Mouse (Mus musculus) hindbrain, embryonic 16.5 days (tissue): Measurements from ENCODE around the gene Hoxa5. TPM values are rescaled to one million over a fixed set of nuclear protein-coding genes. Genes with fewer than 3 reads are reported as not detected.

Experiments
- ATAC-seq: fragments of 200-750 bp; cut with Nextera tagmentation; 2 replicates; pipeline ENCODE4 v1.8.0; 2017; ENCODE audit warnings: moderate TSS enrichment, moderate library complexity
- H3K27ac ChIP-seq: fragments of 300-500 bp; sonication (generic); 2 replicates; pipeline ENCODE4 v1.5.1; 2014; ENCODE audit warnings: low read depth, mild to moderate bottlenecking, control low read depth, low read length, moderate library complexity
- H3K27me3 ChIP-seq: fragments of 300-500 bp; sonication (generic); replicated peaks from 2 replicates; pipeline ENCODE4 v1.6.1; 2014; ENCODE audit warnings: low read length; ENCODE audit not compliant: control insufficient read depth, insufficient read depth
- H3K36me3 ChIP-seq: fragments of 300-500 bp; sonication (generic); 2 replicates; pipeline ENCODE4 v1.6.1; 2014; ENCODE audit warnings: mild to moderate bottlenecking, low read length, moderate library complexity, mixed read lengths; ENCODE audit not compliant: control insufficient read depth, insufficient read depth
- H3K4me1 ChIP-seq: fragments of 300-500 bp; sonication (generic); 2 replicates; pipeline ENCODE4 v1.6.1; 2014; ENCODE audit warnings: low read depth, low read length; ENCODE audit not compliant: control insufficient read depth, insufficient read depth
- H3K4me2 ChIP-seq: fragments of 300-500 bp; sonication (generic); 2 replicates; pipeline ENCODE4 v1.6.1; 2014; ENCODE audit warnings: mild to moderate bottlenecking, low read length, control low read depth, moderate library complexity
- H3K4me3 ChIP-seq: fragments of 300-500 bp; sonication (generic); 2 replicates; pipeline ENCODE4 v1.5.1; 2014; ENCODE audit warnings: mild to moderate bottlenecking, low read length, control low read depth, moderate library complexity
- H3K9ac ChIP-seq: fragments of 300-500 bp; sonication (generic); 2 replicates; pipeline ENCODE4 v1.6.1; 2014; ENCODE audit warnings: low read depth, mild to moderate bottlenecking, control low read depth, low read length, moderate library complexity
- H3K9me3 ChIP-seq: fragments of 300-500 bp; sonication (generic); 2 replicates; pipeline ENCODE4 v1.6.1; 2014; ENCODE audit warnings: mild to moderate bottlenecking, low read length, moderate library complexity; ENCODE audit not compliant: control insufficient read depth
- WGBS: fragments of 180-500 bp; shearing (Covaris S2); extraction: QIAGEN DNeasy Blood & Tissue Kit; methylation state at CpG from one replicate; pipeline ENCODE4 v1.1.7; 2014; 5-methylcytosine and 5-hydroxymethylcytosine counted together
- polyA plus RNA-seq: library from polyadenylated mRNA; unstranded; fragments of >200 nt; fragmentation: Nextera tagmentation; extraction: Ambion mirVana; gene quantifications from 2 replicates; pipeline ENCODE4 v1.2.1, GENCODE M21; 2015

Hoxa5 gene
- polyA plus RNA-seq, 1 experiment from 2014 or later = 106 TPM

DNA sequence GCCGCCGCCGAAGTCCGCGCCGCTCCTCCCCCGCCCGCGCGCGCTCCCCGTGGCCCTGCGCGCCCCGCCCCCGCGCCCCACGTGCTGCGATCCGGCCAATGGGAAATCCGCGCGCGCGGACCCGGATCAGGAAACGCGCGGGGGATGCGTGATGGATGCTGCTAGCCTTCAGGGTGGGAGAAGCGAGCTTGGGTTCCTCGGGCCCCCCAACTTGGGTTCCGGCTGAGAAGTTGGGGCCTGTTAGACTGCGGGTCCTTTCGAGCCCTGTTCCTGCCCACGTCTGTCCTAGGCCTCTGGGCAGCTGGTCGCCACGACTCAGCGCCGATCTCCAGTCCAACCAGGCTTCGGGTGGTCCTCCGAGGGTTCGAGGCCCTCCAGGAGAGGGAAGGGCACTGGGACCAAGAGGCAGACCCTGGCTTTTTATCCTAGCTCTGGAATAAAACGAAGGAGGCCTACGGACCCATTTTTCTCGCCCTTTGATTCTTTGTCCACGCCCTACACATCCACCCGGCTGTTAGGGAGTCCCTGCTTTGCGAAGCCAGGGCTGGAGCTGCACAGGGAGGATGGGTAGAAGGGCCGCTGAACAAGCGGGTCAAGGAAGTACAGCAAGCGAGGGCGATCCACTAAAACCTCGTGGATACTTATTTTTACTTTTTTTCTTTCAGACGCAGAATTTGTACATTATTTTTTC lies 12.4 kb downstream of the Hoxa5 start:
- peak overlapping the region; percentile 61 for H3K9ac ChIP-seq
- H3K27me3 ChIP-seq = peaks cover 45% of the 10 kb centered on the region
- H3K9me3 ChIP-seq = no peaks in the 10 kb centered on the region
- no peaks in the 10 kb centered on the region; the same call in none of the 2 replicates for H3K4me1 ChIP-seq
- H3K4me2 ChIP-seq = peak overlapping the region; percentile 67
- peak; percentile 74 for ATAC-seq
- H3K27ac ChIP-seq = peak overlapping the region; percentile 79
- WGBS = 2% methylated on average over 45 of the region's 55 CpGs
- H3K36me3 ChIP-seq = no peaks in the 10 kb centered on the region
- H3K4me3 ChIP-seq = peak overlapping the region; percentile 52

DNA sequence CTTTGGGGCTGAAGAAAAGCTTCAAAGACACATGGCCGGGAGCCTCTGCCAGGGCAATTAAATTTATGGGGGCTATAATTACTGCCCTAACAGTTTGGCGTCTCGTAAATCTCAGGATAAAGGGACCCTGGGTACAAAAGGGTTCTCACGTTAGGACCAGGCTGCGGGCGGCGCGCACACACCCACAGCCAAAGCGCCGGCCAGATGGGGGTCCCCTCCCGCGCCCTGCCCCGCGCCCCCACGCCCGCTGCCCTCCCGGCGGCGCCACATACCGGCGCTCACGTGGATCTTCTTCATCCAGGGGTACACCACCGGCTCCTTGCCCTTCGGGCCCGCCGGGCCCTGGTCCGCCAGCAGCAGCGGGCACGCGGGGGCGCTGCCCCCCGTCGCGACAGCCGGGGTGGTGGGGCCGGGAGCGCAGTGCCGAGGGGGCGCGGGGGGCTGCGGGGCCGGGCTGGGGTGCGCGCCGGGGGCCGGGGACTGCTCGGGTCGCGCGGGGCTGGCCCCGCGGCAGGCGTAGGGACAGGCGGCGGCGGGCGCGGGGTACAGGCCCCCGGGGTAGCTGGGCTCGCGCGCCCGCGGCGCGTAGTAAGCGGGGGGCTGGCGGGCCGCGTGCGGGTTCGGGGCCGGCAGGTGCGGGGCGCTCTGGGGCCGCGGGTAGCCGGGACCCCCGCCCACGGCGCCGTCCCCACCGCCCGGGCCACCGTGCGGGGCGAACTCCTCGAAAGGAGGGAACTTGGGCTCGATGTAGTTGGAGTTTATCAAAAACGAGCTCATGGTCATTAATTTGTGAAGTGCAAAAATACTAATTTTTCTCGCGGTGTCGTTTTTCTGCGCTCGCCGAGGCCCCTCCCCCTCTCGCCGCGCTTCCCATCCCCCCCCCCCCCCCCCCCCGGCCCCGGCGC lies 13.2 kb downstream of the Hoxa5 start, which contains the start of gene Hoxa4:
Gene Hoxa4, minus strand, starts transcription at position 848 of the 905 bp plus-strand sequence.
- H3K4me3 ChIP-seq = peak within 1 kb of the TSS; percentile 52
- H3K4me1 ChIP-seq = no peaks in the 10 kb centered on the region; the same call in 1 of the 2 replicates
- under 1% methylated on average over 70 of the region's 102 CpGs for WGBS
- H3K27ac ChIP-seq = peak within 1 kb of the TSS; percentile 92
- peak; percentile 49; the same call in 1 of the 2 replicates for ATAC-seq
- H3K36me3 ChIP-seq = no peaks in the 10 kb centered on the region
- H3K27me3 ChIP-seq = peaks cover 45% of the 10 kb centered on the region
- H3K4me2 ChIP-seq = peak within 1 kb of the TSS; percentile 67
- peak within 1 kb of the TSS; percentile 72 for H3K9ac ChIP-seq
- no peaks in the 10 kb centered on the region for H3K9me3 ChIP-seq

DNA sequence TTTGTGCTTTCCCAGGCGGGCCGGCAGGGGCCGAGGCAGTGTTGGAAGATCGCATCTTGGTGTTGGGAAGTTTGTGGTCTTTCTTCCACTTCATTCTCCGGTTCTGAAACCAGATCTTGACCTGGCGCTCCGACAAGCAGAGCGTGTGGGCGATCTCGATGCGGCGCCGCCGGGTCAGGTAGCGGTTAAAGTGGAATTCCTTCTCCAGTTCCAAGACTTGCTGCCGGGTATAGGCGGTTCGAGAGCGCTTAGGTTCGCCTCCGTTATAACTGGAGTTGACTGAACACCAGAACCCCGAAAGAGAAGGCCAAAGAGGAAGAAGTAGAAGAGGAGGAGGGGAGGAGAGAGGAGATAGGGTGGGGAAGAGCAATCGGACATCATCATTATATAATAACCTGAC lies 14.0 kb downstream of the Hoxa5 start:
- WGBS = 3% methylated on average over 23 of the region's 23 CpGs
- Histone ChIP-seq H3K27ac (peak overlapping the region; percentile 92), H3K9ac (peak overlapping the region; percentile 72), H3K36me3 (no peaks in the 10 kb centered on the region), H3K4me1 (no peaks in the 10 kb centered on the region; the same call in none of the 2 replicates), H3K9me3 (no peaks in the 10 kb centered on the region), H3K4me3 (peak overlapping the region; percentile 52), H3K4me2 (peak overlapping the region; percentile 67), H3K27me3 (peaks cover 47% of the 10 kb centered on the region)
- no peak for ATAC-seq

DNA sequence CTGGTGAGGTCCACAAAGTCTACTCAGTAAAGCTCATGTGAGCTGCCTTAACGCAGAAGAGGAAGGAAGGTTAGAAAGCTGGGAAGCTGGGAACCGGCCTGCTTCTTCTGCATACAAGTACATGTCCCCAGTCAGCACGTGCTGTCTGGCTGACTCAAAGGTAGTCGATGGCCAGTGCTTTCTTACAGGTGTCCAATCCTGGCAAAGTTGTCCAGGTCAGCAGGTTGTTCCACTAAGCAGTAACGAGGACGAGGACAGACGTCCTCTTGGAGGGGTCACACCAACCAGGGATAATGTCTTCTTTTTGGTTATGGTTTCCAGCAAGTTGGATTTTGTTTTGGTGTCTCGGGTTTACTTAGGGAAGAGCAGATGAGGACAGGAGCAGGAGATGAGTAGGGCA lies 14.5 kb downstream of the Hoxa5 start:
- Histone ChIP-seq H3K9me3 (no peaks in the 10 kb centered on the region), H3K4me2 (peak overlapping the region; percentile 67), H3K9ac (peak overlapping the region; percentile 13; the same call in 1 of the 2 replicates), H3K4me1 (no peaks in the 10 kb centered on the region; the same call in none of the 2 replicates), H3K27ac (peak overlapping the region; percentile 92), H3K27me3 (peaks cover 45% of the 10 kb centered on the region), H3K4me3 (peak overlapping the region; percentile 52), H3K36me3 (no peaks in the 10 kb centered on the region)
- WGBS = 14% methylated on average over 8 of the region's 8 CpGs
- no peak for ATAC-seq

DNA sequence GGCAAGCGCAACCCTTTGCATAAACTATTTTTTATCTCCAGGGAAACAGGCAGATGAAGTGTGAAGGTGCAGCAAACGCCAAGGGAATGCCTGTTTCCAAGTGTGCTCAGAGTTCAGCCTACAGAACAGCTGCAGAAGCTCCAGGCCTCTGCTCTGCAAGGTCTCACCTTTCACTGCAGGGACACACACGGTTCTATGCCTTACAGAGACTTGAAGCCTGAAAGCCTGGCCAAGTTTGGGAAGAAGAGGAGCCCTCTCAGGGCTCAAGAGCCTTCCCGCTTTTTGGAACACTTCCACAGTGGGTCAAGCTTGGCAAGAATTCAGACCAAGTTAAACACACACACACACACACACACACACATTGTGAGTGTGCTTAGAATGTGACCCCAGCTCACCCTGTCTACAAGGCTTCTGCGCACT lies 15.2 kb downstream of the Hoxa5 start:
- no peaks in the 10 kb centered on the region for H3K36me3 ChIP-seq
- whole genome bisulfite sequencing = 11% methylated on average over 5 of the region's 5 CpGs
- peak overlapping the region; percentile 67 for H3K4me2 ChIP-seq

DNA sequence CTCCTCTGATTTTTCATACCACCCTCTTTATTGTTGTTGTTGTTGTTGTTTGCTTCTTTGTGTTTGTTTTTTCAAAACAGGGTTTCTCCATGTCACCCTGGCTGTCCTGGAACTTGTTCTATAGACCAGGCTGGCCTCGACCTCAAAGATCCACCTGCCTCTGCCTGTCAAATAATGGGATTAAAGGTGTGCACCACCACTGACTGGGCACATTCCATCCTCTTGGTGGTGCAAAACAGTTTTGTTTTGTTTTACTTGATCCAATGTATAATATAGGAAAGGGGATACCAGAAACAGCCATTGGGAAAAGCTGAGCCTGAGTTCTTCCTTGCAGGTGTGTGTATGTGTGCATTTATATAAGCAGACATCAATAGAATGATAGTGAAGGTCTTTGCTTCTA lies 17.9 kb downstream of the Hoxa5 start:
- H3K4me3 ChIP-seq = no peak overlapping the region
- ATAC-seq = no peak
- no peak overlapping the region for H3K9ac ChIP-seq
- H3K36me3 ChIP-seq = no peaks in the 10 kb centered on the region
- no peak overlapping the region for H3K4me2 ChIP-seq
- peaks cover 44% of the 10 kb centered on the region for H3K27me3 ChIP-seq
- H3K27ac ChIP-seq = no peak overlapping the region
- H3K4me1 ChIP-seq = no peaks in the 10 kb centered on the region; the same call in none of the 2 replicates
- no peaks in the 10 kb centered on the region for H3K9me3 ChIP-seq
- 18% methylated on average over 1 of the region's 1 CpGs for WGBS

More for the DNA sequence above, 15.2 kb downstream of the Hoxa5 start:
- Histone ChIP-seq H3K27ac (peak overlapping the region; percentile 63), H3K27me3 (peaks cover 41% of the 10 kb centered on the region), H3K9me3 (no peaks in the 10 kb centered on the region), H3K4me1 (no peaks in the 10 kb centered on the region; the same call in none of the 2 replicates), H3K9ac (peak overlapping the region; percentile 2), H3K4me3 (peak overlapping the region; percentile 18)
- ATAC-seq = no peak

DNA sequence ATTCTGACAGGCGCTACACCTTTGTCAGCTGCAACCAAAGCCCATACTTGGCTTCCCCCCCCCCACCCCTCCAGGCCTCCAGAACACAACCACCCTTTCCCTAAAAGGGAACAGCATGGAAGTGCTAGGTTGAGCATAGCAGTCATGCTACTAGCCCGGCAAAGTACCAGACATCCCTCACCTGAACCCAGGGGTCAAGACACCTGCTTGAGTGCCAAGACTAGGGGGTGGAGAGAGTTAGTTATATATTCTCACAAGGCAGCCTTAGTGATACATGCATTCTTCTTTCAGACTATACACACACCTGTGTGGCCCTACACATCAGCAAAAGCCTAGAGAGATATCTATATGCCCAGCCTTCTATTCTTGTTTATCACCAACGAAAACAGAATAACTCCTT lies 18.6 kb downstream of the Hoxa5 start:
- H3K9me3 ChIP-seq = no peaks in the 10 kb centered on the region
- no peak for ATAC-seq
- H3K4me2 ChIP-seq = peak overlapping the region; percentile 38; the same call in 1 of the 2 replicates
- no peaks in the 10 kb centered on the region for H3K36me3 ChIP-seq
- H3K27me3 ChIP-seq = peaks cover 45% of the 10 kb centered on the region
- WGBS = 16% methylated on average over 3 of the region's 3 CpGs
- H3K27ac ChIP-seq = peak overlapping the region; percentile 59
- no peak overlapping the region; the same call in 1 of the 2 replicates for H3K9ac ChIP-seq
- H3K4me1 ChIP-seq = no peaks in the 10 kb centered on the region; the same call in 1 of the 2 replicates
- H3K4me3 ChIP-seq = no peak overlapping the region

DNA sequence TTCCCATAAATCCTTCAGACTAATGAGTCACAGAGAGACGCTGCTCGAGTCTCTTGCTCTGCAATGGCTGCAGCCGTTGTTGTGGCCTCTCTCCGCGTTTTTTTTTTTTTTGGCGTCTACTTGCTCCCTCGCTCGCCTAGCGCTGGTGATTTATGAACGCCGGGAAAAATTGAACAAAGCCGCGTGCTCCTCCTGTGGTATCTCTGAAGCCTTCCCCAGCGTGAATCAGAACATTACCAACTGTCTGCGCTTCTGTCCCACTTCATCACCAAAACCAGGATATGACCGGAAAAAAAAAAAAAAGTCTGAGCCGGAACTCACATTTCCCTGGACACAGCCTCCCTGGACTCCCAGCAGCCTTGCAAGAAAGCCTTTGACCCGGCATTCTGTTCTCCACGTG lies 19.2 kb downstream of the Hoxa5 start:
- peak overlapping the region; percentile 17 for H3K4me3 ChIP-seq

More for the DNA sequence above, 19.2 kb downstream of the Hoxa5 start:
- 3% methylated on average over 19 of the region's 19 CpGs for WGBS
- ATAC-seq = no peak
- Histone ChIP-seq H3K9me3 (no peaks in the 10 kb centered on the region), H3K27ac (peak overlapping the region; percentile 59), H3K27me3 (peaks cover 45% of the 10 kb centered on the region), H3K9ac (peak overlapping the region; percentile 8), H3K4me2 (peak overlapping the region; percentile 38), H3K4me1 (no peaks in the 10 kb centered on the region; the same call in 1 of the 2 replicates), H3K36me3 (no peaks in the 10 kb centered on the region)
